Mouse (Mus musculus): ENCODE measurements at regions not wholly inside any gene's neighbourhood (a gene's known extent, or its start where the extent isn't known, plus 50 kb on each side); places are given as distances from the start of the nearest gene placed in this dataset.

DNA sequence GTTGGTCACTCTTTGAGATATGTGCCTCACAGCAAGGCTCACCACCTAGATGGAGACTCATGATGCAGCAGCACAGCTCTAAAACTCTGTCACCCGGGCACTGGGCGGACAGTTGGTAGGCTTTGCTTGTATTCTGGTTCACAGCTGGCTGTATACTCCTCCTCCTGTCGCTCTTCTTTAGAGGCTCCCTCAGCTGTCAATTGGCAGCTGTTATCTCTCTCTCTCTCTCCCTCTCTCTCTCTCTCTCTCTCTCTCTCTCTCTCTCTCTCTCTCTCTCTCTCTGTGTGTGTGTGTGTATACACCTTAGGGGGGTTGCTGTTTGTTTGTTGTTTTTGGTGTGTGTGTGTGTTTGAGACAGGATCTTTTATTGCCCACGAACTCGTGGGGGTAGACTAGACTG, 66.3 kb upstream of the Laptm4a start:
- no peak for TF ChIP-seq GATA1 (IDR thresholded peaks at IDR 0.05; ENCODE audit: low read depth, low read length)
- no peak for TF ChIP-seq POLR2A (IDR thresholded peaks at IDR 0.05; ENCODE audit: control insufficient read depth in 1 of 2, insufficient read depth in 1 of 2, low read depth in 1 of 2, low read length in 2 of 2, poor library complexity in 1 of 2)
- no peak for TF ChIP-seq EP300 (IDR thresholded peaks at IDR 0.05; ENCODE audit: low read depth in 1 of 2, low read length in 2 of 2)
- no peak for TF ChIP-seq MXI1 (IDR thresholded peaks at IDR 0.05; ENCODE audit: low read depth, low read length)
- TF ChIP-seq TCF12 (IDR thresholded peaks at IDR 0.05; ENCODE audit: low read depth, low read length) = no peak
- no peak for TF ChIP-seq CHD1 (IDR thresholded peaks at IDR 0.05; ENCODE audit: low read depth, low read length)
- TF ChIP-seq SMC3 (IDR thresholded peaks at IDR 0.05; ENCODE audit: low read depth, low read length) = no peak
- no peak for TF ChIP-seq CTCF (IDR thresholded peaks at IDR 0.05 in 2 of 3, conservative IDR thresholded peaks at IDR 0.05 in 1 of 3; ENCODE audit: control insufficient read depth in 1 of 3, insufficient read depth in 1 of 3, low read depth in 2 of 3, low read length in 3 of 3, poor library complexity in 1 of 3, severe bottlenecking in 1 of 3)
- TF ChIP-seq MAZ (IDR thresholded peaks at IDR 0.05; ENCODE audit: low read depth, low read length) = no peak
- TF ChIP-seq MYC (IDR thresholded peaks at IDR 0.05; ENCODE audit: low read depth, low read length) = no peak
- no peak for TF ChIP-seq RCOR1 (IDR thresholded peaks at IDR 0.05; ENCODE audit: low read depth, low read length)
- no peak for TF ChIP-seq E2F4 (IDR thresholded peaks at IDR 0.05; ENCODE audit: borderline replicate concordance, low read depth, low read length)

All from MEL (cell line).